Mouse (Mus musculus) brain, adult 2 months (tissue): Measurements from ENCODE around the gene Rbfox2.
A peak's percentile ranks its signal among the peaks of the same experiment; 100 is the strongest.

Source experiments
- DNase-seq: peaks from one replicate; pipeline ENCODE4 v3.0.0; 2011; ENCODE audit warnings: low read depth, low spot score

Rbfox2 gene

DNA sequence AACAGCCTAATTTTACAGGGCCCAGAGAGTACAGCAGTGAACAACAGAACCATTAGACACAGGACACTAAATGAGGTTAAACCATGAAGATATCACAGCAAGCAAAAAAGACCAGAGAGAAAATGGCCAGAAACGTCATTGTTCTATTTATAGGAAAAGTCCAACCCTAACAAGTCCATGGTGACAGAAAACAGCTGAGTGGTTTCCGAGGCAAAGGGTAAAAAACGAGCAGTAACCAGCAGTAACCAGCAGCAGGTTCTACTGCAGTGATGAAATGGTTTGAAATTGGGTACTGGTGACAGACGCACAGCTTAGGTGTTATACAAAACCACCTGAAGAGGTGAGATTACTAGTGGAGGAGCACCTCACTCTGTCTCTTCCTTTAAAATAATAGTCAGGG is 72.5 kb downstream of the Rbfox2 start:
- no peak for DNase-seq

DNA sequence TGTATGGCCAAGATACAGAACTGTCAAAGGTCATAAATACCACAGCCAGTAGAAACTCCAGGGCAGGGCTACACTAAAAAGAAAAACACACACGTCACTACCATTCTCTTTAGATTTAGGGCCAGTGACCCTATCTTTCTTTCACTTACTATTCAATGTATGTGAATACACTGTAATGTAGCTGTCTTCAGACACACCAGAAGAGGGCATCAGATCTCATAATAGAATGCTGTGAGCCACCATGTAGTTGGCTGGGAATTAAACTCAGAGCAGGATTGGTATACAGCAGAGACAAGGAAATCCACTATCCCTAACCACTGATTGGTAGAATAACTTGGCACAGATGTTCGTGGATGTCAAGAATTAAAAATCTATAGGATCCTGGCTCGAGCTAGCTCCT is 76.7 kb downstream of the Rbfox2 start:
- no peak for DNase-seq

DNA sequence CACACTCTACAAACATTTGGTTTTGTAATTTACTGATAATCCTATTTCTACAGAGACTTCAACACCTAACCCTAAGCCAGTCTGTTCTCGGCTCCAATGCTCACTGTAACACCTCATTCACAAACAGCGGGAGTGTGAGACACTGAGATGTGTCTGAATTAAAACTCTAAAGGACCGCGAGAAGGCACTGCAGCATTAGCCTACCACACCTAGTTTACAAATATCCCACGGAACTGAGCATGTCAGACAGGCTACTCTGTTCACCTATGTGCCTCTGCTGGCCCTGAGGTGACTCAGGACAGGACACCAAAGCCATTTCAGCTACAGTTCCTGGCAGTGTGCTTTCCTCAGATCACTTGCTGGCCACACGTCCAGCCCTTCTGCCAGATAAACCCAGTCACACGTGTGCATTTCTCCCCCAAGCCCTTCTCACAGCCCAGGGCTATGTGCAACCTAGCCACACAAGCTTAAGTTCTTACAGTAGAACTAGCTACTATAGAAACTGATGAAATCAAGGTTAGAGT is 79.9 kb downstream of the Rbfox2 start:
- peak; percentile 54 for DNase-seq

DNA sequence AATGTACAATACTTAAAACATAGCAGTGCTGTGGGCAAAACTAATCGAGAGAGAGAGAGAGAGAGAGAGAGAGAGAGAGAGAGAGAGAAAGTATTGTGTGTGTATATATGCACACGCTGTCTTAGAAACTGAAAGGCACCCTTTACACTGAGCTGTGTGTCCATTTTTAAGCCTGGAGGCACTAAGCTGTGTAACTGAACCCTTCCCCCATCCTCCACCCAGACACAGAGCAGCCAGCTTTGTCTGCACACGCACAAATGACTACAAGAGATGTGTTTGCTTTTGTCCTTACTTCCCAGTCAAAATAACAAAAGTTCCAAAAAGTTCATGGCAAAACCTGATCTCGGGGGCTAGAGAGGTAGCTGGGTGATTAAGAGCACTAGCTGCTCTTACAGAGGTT is 80.9 kb downstream of the Rbfox2 start:
- no peak for DNase-seq

DNA sequence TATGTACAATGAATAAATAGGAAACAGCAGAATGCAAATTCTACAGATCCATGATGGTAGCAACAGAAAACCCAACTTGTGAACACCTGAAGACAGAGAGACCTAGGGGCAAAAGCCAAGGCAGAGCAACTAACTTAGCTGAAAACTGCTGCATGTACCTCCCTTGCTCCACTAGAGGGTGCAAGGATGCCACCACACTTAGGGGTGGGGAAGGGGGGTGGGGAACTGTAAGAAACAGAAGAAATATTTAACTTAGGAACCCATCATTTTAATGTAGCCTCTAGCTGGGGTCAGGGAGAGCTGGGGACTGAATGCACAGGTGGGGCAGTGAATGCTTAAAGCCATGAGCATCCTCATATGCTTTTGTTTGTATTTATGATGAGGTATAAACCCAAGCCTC is 81.5 kb downstream of the Rbfox2 start:
- DNase-seq, result peak; percentile 80

DNA sequence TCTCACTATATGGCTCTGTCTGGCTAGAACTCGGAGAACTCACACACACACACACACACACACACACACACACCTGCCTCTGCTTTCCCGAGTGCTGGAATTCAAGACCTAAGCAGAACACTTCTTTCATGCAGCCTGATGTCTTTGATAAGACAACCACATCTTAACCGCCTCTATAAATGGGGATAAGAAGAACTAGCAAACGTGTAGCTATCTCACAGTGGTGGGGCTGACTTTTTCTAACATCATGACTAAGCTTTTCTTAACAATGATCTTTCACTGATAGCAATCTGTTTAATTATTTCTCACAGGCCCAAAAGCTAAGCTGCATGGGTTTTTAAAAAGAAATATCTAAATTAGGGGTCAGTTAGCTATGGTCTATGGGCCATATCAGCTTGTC is 86.0 kb downstream of the Rbfox2 start:
- DNase-seq, result no peak

DNA sequence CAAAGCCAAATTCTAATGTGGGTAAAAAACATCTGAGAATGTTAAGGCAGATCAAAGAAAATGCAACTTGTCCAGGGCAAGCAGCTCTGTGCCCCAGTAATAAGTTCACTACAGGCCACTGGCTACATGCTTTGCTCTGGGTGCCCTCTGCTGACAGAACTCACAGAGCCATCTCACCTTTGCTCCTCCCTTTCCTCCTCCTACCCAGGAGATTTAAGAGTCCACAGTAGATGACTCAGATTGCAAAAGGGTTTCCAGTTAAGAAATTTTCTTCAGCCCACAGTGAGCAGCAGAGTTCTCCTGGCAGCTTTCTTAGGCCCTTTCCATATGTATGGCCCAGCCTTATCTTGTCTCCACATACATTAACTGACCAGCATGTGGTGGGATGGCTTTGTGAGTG is 86.7 kb downstream of the Rbfox2 start:
- DNase-seq, result peak; percentile 80

DNA sequence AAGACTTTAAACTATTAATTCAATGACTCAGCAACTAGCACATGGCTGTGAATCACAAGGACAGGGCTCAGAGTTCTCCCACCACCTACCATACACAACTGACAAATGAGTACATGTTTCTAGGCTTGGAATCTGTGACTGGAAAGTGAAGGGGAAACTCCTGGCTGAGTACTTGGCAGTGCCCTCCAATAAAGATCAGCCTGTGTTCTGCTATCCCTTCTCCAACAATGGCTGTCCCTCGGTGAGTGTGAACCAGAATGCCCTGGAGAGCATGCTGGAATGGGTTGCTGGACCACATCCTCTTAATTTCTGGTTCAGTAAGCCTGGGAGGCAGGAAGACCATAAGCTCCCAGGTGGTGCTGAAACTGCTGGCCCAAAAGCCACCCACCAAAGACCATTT is 87.2 kb downstream of the Rbfox2 start:
- peak; percentile 40 for DNase-seq

DNA sequence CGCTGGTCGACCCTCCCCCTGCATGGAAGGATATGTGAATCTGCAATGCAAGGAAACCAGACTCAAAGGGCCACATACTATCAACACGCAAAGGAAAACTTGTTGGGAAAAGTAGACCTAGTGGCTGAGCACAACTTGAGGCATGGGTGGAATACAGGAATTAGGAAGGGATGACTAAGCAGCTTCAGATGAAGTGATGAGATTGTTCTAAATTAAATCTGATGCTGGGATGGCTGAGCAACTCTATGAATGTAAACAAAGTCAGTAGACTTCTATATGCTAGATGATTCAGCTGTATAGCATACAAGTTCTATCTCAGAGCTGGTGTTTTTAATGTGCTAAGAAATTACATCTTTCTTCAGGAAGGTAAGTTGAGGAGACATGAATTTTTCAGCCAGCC is 88.8 kb downstream of the Rbfox2 start:
- peak; percentile 53 for DNase-seq

DNA sequence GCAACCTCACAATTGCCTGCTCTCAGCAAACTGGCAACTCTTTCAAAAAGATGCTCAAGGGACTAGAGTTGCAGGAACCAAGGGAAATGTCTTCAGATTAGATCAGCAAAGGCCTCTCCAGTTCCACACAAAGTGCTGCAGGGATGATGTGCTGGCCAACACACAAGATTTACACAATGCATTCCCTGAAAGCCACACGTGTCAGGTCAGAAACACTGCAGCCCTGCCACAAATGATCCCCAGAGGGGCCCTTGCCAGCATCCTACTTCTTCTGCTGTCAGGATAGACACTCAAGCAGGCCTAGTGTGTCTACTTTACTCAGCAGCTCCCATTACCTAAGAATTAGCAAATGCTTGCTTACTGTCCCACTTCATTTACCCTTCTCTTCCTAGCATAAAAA is 89.3 kb downstream of the Rbfox2 start:
- DNase-seq, result no peak

DNA sequence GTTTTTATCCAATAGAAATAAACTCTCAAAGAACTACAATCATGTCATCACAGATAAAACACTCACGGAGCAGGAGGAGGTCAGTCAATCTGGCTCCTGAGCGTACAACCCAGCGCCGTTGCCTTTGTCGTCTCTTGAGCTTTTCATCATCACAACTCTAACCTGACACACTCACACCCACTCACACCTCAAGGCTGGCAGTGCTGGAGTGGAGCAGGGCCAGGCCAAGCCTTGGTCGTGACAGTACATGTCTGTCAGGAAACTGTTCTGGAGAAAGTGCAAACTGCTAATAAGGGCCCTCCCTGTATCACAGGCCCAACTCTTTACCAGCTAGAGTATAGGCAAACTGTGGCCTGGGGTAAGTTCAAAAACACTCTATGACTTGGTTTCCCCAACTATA is 90.1 kb downstream of the Rbfox2 start:
- DNase-seq, result no peak

DNA sequence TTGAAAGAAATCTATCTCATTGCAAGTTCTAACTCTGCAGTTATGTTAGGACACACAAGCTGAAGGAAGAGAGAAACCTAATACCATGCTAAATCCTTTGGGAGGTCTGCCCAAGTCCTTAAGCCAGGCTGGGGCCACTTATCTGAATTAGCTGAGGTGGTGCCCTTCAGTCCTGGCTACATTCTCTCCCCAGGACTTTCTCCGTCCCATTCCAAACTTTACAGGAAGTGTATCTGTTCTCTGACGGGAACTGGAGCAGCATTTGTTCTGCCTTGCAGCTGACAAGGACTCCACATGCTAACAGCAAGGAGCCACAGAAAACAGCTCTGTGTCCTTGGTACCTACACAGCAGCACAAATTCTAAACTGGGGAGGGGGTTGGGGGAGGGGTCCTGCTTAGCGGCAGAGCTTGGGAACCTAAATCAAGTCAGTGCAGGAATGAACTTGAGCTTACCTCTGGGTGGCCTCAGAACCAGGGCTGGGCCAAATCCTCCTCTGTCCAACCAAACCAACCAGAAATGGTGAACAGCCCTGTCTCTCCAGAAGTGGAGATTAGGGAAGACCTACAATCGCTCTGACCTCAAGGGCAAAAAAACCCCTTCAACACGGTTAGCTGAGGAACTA is 91.5 kb downstream of the Rbfox2 start:
- no peak for DNase-seq

DNA sequence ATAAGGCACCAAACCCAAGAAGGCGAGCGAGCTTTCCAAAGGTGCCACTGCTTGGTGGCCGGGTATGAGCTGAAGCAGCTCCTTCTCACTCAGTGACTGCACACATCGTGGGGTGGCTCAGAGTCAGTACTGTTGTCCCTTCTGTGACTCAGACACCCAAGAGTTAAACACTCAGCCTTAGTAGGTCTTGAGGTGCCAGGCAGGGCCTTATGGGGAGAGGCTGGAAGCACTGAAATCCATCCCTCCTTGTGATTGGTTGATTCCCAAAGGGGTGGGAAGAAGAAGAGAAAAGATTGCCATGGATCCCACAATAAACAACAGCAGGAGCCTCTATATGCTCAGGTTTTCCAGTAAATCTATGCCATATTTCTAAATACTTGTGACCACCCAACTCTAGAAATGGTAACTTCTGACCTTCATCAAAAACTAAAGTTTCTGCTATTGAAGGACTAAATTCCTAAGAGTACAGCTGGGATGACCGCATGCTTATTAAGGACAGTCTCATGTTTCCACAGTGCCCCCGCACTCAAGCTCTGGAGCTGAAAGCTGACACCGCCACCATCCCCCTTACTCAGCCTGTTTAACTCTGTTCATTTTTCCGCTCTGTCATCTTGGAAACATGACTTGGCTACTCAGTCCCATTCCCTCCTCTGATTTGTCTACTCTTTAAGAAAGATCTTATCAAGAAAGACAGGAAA is 92.2 kb downstream of the Rbfox2 start:
- no peak for DNase-seq

DNA sequence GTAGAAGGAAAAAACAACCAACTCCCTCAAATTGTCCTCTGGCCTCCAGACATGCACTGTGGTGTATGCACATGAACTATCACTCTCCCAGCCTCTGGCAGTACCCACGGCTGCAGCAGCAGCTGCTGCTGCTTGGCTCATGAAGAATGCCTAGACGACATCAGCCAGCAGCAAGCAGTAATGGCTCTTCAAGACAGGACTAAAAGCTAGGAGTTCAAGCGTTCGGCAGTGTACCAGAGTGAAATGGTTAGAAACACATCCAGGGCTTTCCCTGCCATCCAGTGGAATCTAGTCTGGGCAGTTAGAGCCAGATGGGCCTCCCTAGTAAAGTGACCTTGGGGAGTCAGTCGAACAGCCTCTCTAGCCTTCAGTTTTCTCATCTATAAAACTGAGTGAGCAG is 93.0 kb downstream of the Rbfox2 start:
- no peak for DNase-seq

DNA sequence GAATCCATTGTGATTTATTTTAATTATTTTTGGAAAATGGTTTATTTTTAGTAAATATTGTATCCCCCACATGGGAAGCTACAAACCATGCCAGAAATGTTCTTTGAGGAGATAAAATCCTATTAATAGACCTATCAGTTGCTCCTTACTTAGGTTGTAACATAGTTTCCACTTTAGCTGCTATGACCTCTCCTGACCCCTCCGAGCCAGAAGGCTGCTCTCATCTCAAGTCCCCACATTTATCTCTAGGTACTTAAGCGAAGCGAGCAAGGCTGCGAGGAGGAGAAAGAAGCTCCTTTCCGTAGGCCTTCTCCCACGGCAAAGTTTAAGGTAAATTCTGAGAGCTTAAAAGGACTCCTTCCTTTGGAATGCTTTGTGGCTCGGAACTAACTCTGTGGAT is 94.0 kb downstream of the Rbfox2 start:
- DNase-seq, result no peak

DNA sequence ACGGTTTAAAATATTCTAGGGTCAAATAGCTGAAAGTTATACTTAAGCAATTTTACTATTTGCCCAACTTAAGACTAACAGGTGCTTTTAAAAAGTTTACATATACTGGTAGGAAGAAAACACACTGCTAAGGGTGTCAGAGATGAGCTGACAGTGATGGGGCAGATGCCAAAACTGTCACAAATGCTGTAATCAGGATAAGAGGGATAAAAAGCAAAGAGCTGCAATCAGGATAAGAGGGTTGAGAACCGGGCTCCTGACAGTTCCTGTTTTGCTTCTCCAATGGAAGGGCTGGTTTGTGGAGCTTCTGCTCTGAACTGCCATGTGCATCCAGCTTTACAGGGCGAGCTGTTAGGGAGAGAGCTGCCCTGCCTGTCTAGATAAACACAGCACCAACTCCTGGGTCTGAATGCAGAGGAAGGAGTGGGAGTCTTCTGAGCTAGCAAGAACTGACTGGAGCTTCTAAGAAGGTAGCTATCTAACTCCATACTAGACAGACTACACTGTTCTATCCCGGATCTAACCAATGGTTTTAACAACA is 94.5 kb downstream of the Rbfox2 start:
- peak; percentile 61 for DNase-seq

DNA sequence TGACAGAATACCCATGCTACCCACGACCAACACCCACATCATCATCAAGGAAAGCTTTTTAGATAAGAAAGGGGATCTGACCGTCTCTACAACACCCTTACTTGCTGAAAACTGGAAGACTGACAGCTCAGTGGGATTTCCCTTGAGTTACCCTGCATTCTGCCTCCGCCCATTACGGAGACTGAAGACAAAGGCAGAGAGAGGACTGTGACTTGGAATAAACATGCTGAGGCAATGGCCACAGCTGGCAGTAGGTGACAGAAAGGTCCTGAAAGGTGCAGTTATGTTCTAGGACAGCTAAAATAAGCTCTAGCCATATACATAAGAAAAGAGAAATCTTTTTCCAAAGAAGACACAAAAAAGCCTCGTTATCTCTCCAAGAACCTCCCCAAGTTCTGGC is 99.8 kb downstream of the Rbfox2 start:
- peak; percentile 41 for DNase-seq

DNA sequence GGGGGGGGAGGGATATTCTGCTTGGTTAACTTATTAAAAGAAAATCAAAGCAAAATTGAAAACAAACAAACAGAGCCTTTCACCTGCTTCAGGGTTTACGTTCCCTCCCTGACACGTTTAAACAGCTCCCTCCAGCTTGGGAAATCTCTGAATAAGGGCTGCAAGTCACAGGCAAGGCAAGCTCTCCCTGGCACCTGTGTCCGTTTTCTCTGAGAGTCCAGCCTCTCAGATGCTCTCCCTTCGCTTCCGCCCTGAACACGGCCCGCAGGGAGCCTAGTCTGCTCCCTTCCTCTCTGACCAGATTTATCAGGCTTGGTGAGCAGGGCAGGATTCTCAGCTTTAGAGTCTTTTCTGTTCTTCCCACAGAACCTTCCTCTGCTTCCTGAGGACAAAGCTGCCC is 101.9 kb downstream of the Rbfox2 start:
- peak; percentile 69 for DNase-seq

DNA sequence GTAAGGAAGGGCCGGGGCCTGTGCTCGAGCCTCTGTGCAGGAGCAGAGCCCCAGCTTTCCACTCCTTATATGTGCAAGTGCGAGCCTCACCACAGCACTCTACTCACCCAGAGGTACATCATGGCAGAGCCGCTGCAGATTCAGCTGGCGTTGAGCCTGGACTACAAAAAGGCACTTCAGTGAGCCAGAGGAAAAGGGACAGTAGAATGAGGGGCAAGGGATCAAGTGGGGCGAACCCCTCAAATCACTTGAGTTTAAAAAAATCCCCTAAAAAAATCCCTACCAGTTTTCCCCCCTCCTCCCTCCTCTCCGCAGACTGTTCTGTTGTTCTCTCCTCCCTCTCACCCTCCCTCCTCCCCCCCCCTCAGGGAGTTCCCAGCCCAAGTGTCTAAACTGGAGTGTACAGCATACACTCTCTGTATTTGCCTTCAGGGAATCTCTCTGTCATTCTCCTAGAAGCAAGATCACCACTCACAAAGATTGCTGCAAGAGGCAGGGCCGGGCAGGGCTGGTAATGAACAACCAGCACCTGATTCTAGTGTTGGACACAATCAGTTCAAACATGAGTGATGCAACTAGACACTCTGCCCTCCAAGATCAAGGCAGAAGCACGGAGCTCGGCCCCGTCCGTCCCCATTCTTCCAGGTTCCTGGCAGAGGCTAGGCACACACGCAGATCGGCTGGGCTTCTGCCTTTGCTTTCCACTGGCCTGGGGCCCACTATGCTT is 103.4 kb downstream of the Rbfox2 start:
- peak; percentile 69 for DNase-seq

DNA sequence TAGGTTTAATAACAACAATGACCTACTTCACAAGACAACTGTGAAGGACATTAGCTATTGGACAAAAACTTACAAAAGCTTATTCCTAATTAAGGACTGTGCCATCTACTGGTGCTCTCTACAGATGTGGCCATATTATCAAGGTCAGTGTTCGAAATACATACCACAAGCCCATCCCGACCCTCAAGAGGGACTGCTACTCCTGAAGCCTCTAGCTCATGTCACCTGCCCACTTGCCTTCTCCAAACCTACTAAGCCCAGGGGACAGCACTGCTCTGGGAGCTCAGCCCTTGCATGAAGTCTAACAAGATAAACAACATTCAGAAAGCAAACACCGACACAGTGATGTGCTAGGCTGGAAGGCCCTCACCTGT is 103.9 kb downstream of the Rbfox2 start:
- no peak for DNase-seq

DNA sequence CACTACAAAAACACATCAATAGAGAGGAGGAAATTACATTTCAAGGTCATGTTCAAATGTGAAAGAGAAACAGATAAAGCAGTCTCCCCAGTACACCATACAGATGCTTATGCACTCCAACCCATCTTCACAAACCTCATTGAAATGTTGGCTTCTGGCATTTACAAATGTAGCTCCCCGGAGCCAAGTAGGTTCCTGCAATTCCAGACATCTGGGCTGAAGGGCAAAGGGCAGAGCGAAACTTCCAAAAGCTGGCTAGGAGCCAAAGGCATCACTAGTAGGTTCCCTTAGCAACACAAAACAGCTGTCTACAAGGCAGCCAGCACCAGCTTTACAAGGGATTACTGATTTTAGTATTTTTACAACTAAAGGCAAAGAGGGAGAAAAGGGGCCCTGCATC is 104.6 kb downstream of the Rbfox2 start:
- no peak for DNase-seq

DNA sequence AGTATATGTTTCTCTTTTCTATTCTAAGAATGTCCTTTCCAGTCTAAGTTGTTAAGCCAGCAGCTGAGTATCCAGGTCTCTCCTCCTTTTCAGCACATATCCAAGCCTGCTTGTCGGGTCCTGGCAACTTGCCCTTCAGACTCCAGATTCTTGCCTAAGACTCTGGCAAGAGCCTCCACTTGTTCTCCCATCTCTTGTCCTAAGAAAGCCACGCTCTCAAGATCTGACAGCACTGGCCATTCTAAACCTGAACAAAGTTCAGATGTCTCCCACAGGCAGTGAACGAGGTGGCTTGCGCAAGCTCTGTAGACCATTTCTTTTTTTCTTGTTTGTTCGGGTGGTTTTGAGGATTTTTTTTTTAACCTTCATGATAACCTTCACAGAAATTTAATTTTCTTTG is 110.0 kb downstream of the Rbfox2 start:
- DNase-seq, result peak; percentile 75

DNA sequence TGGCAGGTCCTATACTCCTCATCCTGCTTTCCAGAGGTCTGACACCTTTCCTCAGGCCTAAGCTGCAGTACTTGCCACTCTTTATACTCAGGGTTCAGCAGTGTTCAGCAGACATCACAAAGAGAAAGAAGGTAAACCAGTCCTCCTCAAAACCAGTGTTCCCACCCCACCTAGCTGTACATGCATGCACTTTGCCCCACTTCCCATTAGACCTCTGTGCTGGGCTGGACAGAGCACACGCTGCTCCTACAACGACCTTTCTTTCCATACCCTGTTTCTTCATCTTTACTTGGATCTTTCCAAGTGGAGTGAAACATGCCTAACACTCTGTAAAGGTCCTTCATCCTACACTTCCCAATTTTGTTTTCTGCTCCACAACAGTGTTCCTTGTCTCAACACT is 110.8 kb downstream of the Rbfox2 start:
- DNase-seq, result no peak
